Mouse (Mus musculus) MEL (cell line): Measurements from ENCODE around the gene Tspo2. TPM values are rescaled to one million over a fixed set of nuclear protein-coding genes. Genes with fewer than 3 reads are reported as not detected.

ENCODE experiments used
- DNase-seq: peaks from one replicate; pipeline ENCODE4 v3.0.0; 2011; ENCODE audit warnings: low read depth, low spot score
- H3K27ac ChIP-seq: 2 replicates; pipeline ENCODE4 v1.5.1; 2012; ENCODE audit warnings: low read depth, mild to moderate bottlenecking, control low read depth, low read length, moderate library complexity; ENCODE audit not compliant: control insufficient read depth
- H3K27me3 ChIP-seq, 2 experiments: fragments of 150-350 bp in 1 of 2; sonication (generic) in 1 of 2; 2 replicates each; pipeline ENCODE4 v1.6.1; 2012; ENCODE audit warnings: low read length in 2 of 2, mild to moderate bottlenecking in 2 of 2, improper control_type of control experiment in 1 of 2, moderate library complexity in 1 of 2; ENCODE audit not compliant: insufficient read depth in 2 of 2, control insufficient read depth in 1 of 2
- H3K36me3 ChIP-seq, 2 experiments: 2 replicates each; pipeline ENCODE4 v1.6.1; 2012 to 2014; ENCODE audit warnings: low read length in 2 of 2, improper control_type of control experiment in 1 of 2, inconsistent platforms in 1 of 2, mild to moderate bottlenecking in 1 of 2; ENCODE audit not compliant: insufficient read depth in 2 of 2, control insufficient read depth in 1 of 2
- H3K4me1 ChIP-seq, 2 experiments: fragments of 150-350 bp in 1 of 2; sonication (generic) in 1 of 2; 2 replicates each; pipeline ENCODE4 v1.6.1; 2012; ENCODE audit warnings: low read length in 2 of 2, improper control_type of control experiment in 1 of 2, mild to moderate bottlenecking in 1 of 2; ENCODE audit not compliant: insufficient read depth in 2 of 2, control insufficient read depth in 1 of 2
- H3K4me3 ChIP-seq, 2 experiments: fragments of 150-350 bp in 1 of 2; sonication (generic) in 1 of 2; 2 replicates each; pipeline ENCODE4 v1.5.1; 2012; ENCODE audit warnings: low read depth in 2 of 2, low read length in 2 of 2, mild to moderate bottlenecking in 2 of 2, moderate library complexity in 2 of 2, control low read depth in 1 of 2, improper control_type of control experiment in 1 of 2; ENCODE audit not compliant: control insufficient read depth in 1 of 2, insufficient read depth in 1 of 2
- H3K79me2 ChIP-seq: 2 replicates; pipeline ENCODE4 v1.6.1; 2012; ENCODE audit warnings: mild to moderate bottlenecking, low read length, moderate library complexity; ENCODE audit not compliant: control insufficient read depth, poor library complexity, insufficient read depth
- H3K9ac ChIP-seq: 2 replicates; pipeline ENCODE4 v1.6.1; 2012; ENCODE audit warnings: low read depth, mild to moderate bottlenecking, control low read depth, low read length, moderate library complexity; ENCODE audit not compliant: control insufficient read depth, poor library complexity, severe bottlenecking
- H3K9me3 ChIP-seq: fragments of 150-350 bp; sonication (generic); replicated peaks from 2 replicates; pipeline ENCODE4 v1.6.1; 2012; ENCODE audit warnings: mild to moderate bottlenecking, low read length, improper control_type of control experiment, moderate library complexity; ENCODE audit not compliant: insufficient read depth
- CTCF ChIP-seq, 3 experiments: IDR thresholded peaks in 2 of 3; conservative IDR thresholded peaks in 1 of 3; 2 replicates each; pipeline ENCODE4 v1.5.1; 2011 to 2012; ENCODE audit warnings: low read length in 3 of 3, low read depth in 2 of 3, mild to moderate bottlenecking in 2 of 3, improper control_type of control experiment in 1 of 3, inconsistent platforms in 1 of 3, mixed read lengths in 1 of 3, moderate library complexity in 1 of 3; ENCODE audit not compliant: control insufficient read depth in 1 of 3, insufficient read depth in 1 of 3, poor library complexity in 1 of 3, severe bottlenecking in 1 of 3
- E2F4 ChIP-seq: IDR thresholded peaks from 2 replicates; pipeline ENCODE4 v1.6.1; 2011; ENCODE audit warnings: low read depth, low read length, improper control_type of control experiment, borderline replicate concordance
- ELF1 ChIP-seq: IDR thresholded peaks from 2 replicates; pipeline ENCODE4 v1.6.1; 2014; ENCODE audit warnings: low read depth, mild to moderate bottlenecking, inconsistent platforms, low read length, improper control_type of control experiment, moderate library complexity
- EP300 ChIP-seq, 2 experiments: IDR thresholded peaks; 2 replicates each; pipeline ENCODE4 v1.6.1; 2011; ENCODE audit warnings: improper control_type of control experiment in 2 of 2, low read length in 2 of 2, low read depth in 1 of 2, mild to moderate bottlenecking in 1 of 2
- ETS1 ChIP-seq: IDR thresholded peaks from 2 replicates; pipeline ENCODE4 v1.6.1; 2012; ENCODE audit warnings: low read depth, mild to moderate bottlenecking, inconsistent platforms, low read length, improper control_type of control experiment, moderate library complexity
- GABPA ChIP-seq: IDR thresholded peaks from 2 replicates; pipeline ENCODE4 v1.6.1; 2012; ENCODE audit warnings: low read depth, mild to moderate bottlenecking, inconsistent platforms, low read length, improper control_type of control experiment, moderate library complexity
- GATA1 ChIP-seq: IDR thresholded peaks from 2 replicates; pipeline ENCODE4 v1.6.1; 2011; ENCODE audit warnings: low read depth, low read length, improper control_type of control experiment
- HCFC1 ChIP-seq: IDR thresholded peaks from 2 replicates; pipeline ENCODE4 v1.6.1; 2012; ENCODE audit warnings: low read depth, mild to moderate bottlenecking, inconsistent platforms, low read length, improper control_type of control experiment, moderate library complexity
- KAT2A ChIP-seq: conservative IDR thresholded peaks from 2 replicates; pipeline ENCODE4 v1.6.1; 2012; ENCODE audit warnings: low read depth, low read length, improper control_type of control experiment, inconsistent platforms
- MAFK ChIP-seq: IDR thresholded peaks from 2 replicates; pipeline ENCODE4 v1.6.1; 2011; ENCODE audit warnings: low read depth, mild to moderate bottlenecking, low read length, improper control_type of control experiment, borderline replicate concordance
- MAX ChIP-seq: IDR thresholded peaks from 2 replicates; pipeline ENCODE4 v1.6.1; 2011; ENCODE audit warnings: low read length, improper control_type of control experiment
- MEF2A ChIP-seq: IDR thresholded peaks from 2 replicates; pipeline ENCODE4 v1.6.1; 2014; ENCODE audit warnings: low read depth, mild to moderate bottlenecking, inconsistent platforms, low read length, improper control_type of control experiment; ENCODE audit not compliant: poor library complexity, insufficient replicate concordance, severe bottlenecking; ENCODE audit errors: extremely low read depth
- MXI1 ChIP-seq: IDR thresholded peaks from 2 replicates; pipeline ENCODE4 v1.6.1; 2011; ENCODE audit warnings: mild to moderate bottlenecking, low read depth, low read length, improper control_type of control experiment
- MYC ChIP-seq: IDR thresholded peaks from 2 replicates; pipeline ENCODE4 v1.6.1; 2011; ENCODE audit warnings: low read depth, mild to moderate bottlenecking, low read length, improper control_type of control experiment, moderate library complexity
- NELFE ChIP-seq: IDR thresholded peaks from 2 replicates; pipeline ENCODE4 v1.6.1; 2011; ENCODE audit warnings: low read depth, low read length, improper control_type of control experiment
- NRF1 ChIP-seq: IDR thresholded peaks from 2 replicates; pipeline ENCODE4 v1.6.1; 2014; ENCODE audit warnings: low read depth, mild to moderate bottlenecking, inconsistent platforms, low read length, improper control_type of control experiment, moderate library complexity; ENCODE audit not compliant: poor library complexity, insufficient read depth, severe bottlenecking
- POLR2A ChIP-seq, 2 experiments: IDR thresholded peaks; 2 replicates each; pipeline ENCODE4 v1.6.1; 2011 to 2012; ENCODE audit warnings: low read length in 2 of 2, mild to moderate bottlenecking in 2 of 2, control low read depth in 1 of 2, improper control_type of control experiment in 1 of 2, low read depth in 1 of 2, moderate library complexity in 1 of 2; ENCODE audit not compliant: control insufficient read depth in 1 of 2, insufficient read depth in 1 of 2, poor library complexity in 1 of 2
- POLR2AphosphoS2 ChIP-seq: IDR thresholded peaks from 2 replicates; pipeline ENCODE4 v1.6.1; 2011; ENCODE audit warnings: low read length, improper control_type of control experiment
- RCOR1 ChIP-seq: IDR thresholded peaks from 2 replicates; pipeline ENCODE4 v1.6.1; 2012; ENCODE audit warnings: low read depth, mild to moderate bottlenecking, inconsistent platforms, low read length, improper control_type of control experiment
- SIN3A ChIP-seq: IDR thresholded peaks from 2 replicates; pipeline ENCODE4 v1.6.1; 2012; ENCODE audit warnings: low read length, improper control_type of control experiment, inconsistent platforms
- SMC3 ChIP-seq: IDR thresholded peaks from 2 replicates; pipeline ENCODE4 v1.6.1; 2011; ENCODE audit warnings: low read depth, low read length, improper control_type of control experiment
- TAL1 ChIP-seq: IDR thresholded peaks from 2 replicates; pipeline ENCODE4 v1.6.1; 2012; ENCODE audit warnings: mild to moderate bottlenecking, inconsistent platforms, low read length, moderate library complexity, mixed read lengths
- TBP ChIP-seq: IDR thresholded peaks from 2 replicates; pipeline ENCODE4 v1.8.0; 2011; ENCODE audit warnings: low read depth, low read length, improper control_type of control experiment
- TCF12 ChIP-seq: IDR thresholded peaks from 2 replicates; pipeline ENCODE4 v1.6.1; 2014; ENCODE audit warnings: low read depth, mild to moderate bottlenecking, inconsistent platforms, low read length, improper control_type of control experiment, moderate library complexity
- USF1 ChIP-seq: IDR thresholded peaks from 2 replicates; pipeline ENCODE4 v1.6.1; 2014; ENCODE audit warnings: low read depth, mild to moderate bottlenecking, inconsistent platforms, low read length, improper control_type of control experiment, moderate library complexity
- USF2 ChIP-seq, 2 experiments: IDR thresholded peaks; 2 replicates each; pipeline ENCODE4 v1.6.1; 2011 to 2012; ENCODE audit warnings: improper control_type of control experiment in 2 of 2, low read length in 2 of 2, borderline replicate concordance in 1 of 2, inconsistent platforms in 1 of 2, low read depth in 1 of 2, mild to moderate bottlenecking in 1 of 2; ENCODE audit not compliant: insufficient read depth in 1 of 2
- ZC3H11A ChIP-seq: IDR thresholded peaks from 2 replicates; pipeline ENCODE4 v1.6.1; 2012; ENCODE audit warnings: low read depth, mild to moderate bottlenecking, inconsistent platforms, low read length, improper control_type of control experiment
- ZNF384 ChIP-seq: IDR thresholded peaks from 2 replicates; pipeline ENCODE4 v1.6.1; 2012; ENCODE audit warnings: low read depth, mild to moderate bottlenecking, inconsistent platforms, low read length, improper control_type of control experiment
- polyA plus RNA-seq, 2 experiments: library from polyadenylated mRNA; stranded (reverse) in 1 of 2; unstranded in 1 of 2; fragments of >175 nt in 1 of 2; fragments of >200 nt in 1 of 2; gene quantifications; 2 replicates each; pipeline versions ENCODE4 v1.2.1 to v1.2.4; 2012; ENCODE audit warnings: low replicate concordance in 2 of 2, low read depth in 1 of 2; ENCODE audit not compliant: insufficient read length in 2 of 2, insufficient read depth in 1 of 2, missing spikeins in 1 of 2
- total RNA-seq: library from RNA; depleted of rRNA; stranded (reverse); fragments of 300-350 nt; gene quantifications from 2 replicates; pipeline ENCODE4 v1.2.3, GENCODE M21; 2012

Gene Tspo2
- total and polyA plus RNA-seq, 3 experiments, result 3.7 to 14.6 TPM; not detected in 1

- Histone ChIP-seq H3K4me1 (peaks cover 0 to 7% of the 10 kb centered on the region in 2 experiments; a peak in 2 of 4 replicates), H3K4me3 (no peak overlapping the region), H3K36me3 (peaks cover 0 to 6% of the 10 kb centered on the region in 2 experiments; a peak in 2 of 4 replicates), H3K27me3 (no peaks in the 10 kb centered on the region), H3K79me2 (no peaks in the 10 kb centered on the region; the same call in 1 of the 2 replicates), H3K9me3 (no peaks in the 10 kb centered on the region), H3K9ac (no peak overlapping the region), H3K27ac (no peak overlapping the region)
- TF ChIP-seq GABPA, result no peak
- no peak for TF ChIP-seq GATA1
- TF ChIP-seq SIN3A, result no peak
- TF ChIP-seq MAX, result no peak
- TF ChIP-seq SMC3, result no peak
- no peak for TF ChIP-seq HCFC1
- no peak for TF ChIP-seq POLR2A (IDR thresholded peaks at IDR 0.05; ENCODE audit: control insufficient read depth in 1 of 2, insufficient read depth in 1 of 2, low read depth in 1 of 2, low read length in 2 of 2, poor library complexity in 1 of 2)
- TF ChIP-seq NRF1, result no peak
- no peak for TF ChIP-seq KAT2A
- TF ChIP-seq CTCF (IDR thresholded peaks at IDR 0.05 in 2 of 3, conservative IDR thresholded peaks at IDR 0.05 in 1 of 3; ENCODE audit: control insufficient read depth in 1 of 3, insufficient read depth in 1 of 3, low read depth in 2 of 3, low read length in 3 of 3, poor library complexity in 1 of 3, severe bottlenecking in 1 of 3), result no peak
- no peak for TF ChIP-seq ETS1
- TF ChIP-seq E2F4, result no peak
- TF ChIP-seq POLR2AphosphoS2, result no peak
- no peak for TF ChIP-seq NELFE
- no peak for TF ChIP-seq TCF12
- TF ChIP-seq TAL1, result no peak
- TF ChIP-seq ZNF384, result no peak
- TF ChIP-seq, all 39 proteins: peak for 0
- DNase-seq, result no peak
These were observed 10.8 kb upstream of the Tspo2 start for GRCm38 (mm10) chr17:48462096-48462495.

- peak; percentile 94 for DNase-seq
- peaks cover 2 to 26% of the 10 kb centered on the region in 2 experiments; a peak in 3 of 4 replicates for H3K4me1 ChIP-seq
- H3K4me3 ChIP-seq, result peak overlapping the region; percentile 64 to 65
- H3K79me2 ChIP-seq, result no peaks in the 10 kb centered on the region; the same call in none of the 2 replicates
- peak overlapping the region; percentile 76 for H3K9ac ChIP-seq
- no peaks in the 10 kb centered on the region for H3K9me3 ChIP-seq
- peaks cover 0 to 17% of the 10 kb centered on the region in 2 experiments; a peak in 2 of 4 replicates for H3K36me3 ChIP-seq
- peak overlapping the region; percentile 84 for H3K27ac ChIP-seq
- H3K27me3 ChIP-seq, result no peaks in the 10 kb centered on the region
- TF ChIP-seq POLR2AphosphoS2 (peak; percentile 73; the same call in 1 of the 2 replicates), RCOR1 (no peak), KAT2A (no peak), ZC3H11A (no peak), TBP (peak; percentile 88), USF1 (no peak), ELF1 (peak; percentile 59; the same call in 1 of the 2 replicates), ZNF384 (peak; percentile 60; the same call in 1 of the 2 replicates), USF2 (IDR thresholded peaks at IDR 0.05; ENCODE audit: borderline replicate concordance in 1 of 2, insufficient read depth in 1 of 2, low read depth in 1 of 2, low read length in 2 of 2) (no peak), CTCF (IDR thresholded peaks at IDR 0.05 in 2 of 3, conservative IDR thresholded peaks at IDR 0.05 in 1 of 3; ENCODE audit: control insufficient read depth in 1 of 3, insufficient read depth in 1 of 3, low read depth in 2 of 3, low read length in 3 of 3, poor library complexity in 1 of 3, severe bottlenecking in 1 of 3) (no peak), TAL1 (no peak), EP300 (IDR thresholded peaks at IDR 0.05; ENCODE audit: low read depth in 1 of 2, low read length in 2 of 2) (peak in 1 of 2 experiments; percentile 28; a peak in 1 of 4 replicates), MAX (peak; percentile 28; the same call in 1 of the 2 replicates), MYC (peak; percentile 61; the same call in 1 of the 2 replicates), HCFC1 (peak; percentile 81), MEF2A (no peak), NELFE (peak; percentile 75), MAFK (0 out of 2 replicates have a peak, but pooled peaks have one; percentile 45), SMC3 (no peak), MXI1 (no peak)
These were observed 6.8 kb upstream of the Tspo2 start for GRCm38 (mm10) chr17:48457971-48458653.
